Comparison of ENCODE assay signal across 8 mouse cellular contexts in genomic region chrX:143066320-143067114, GRCm38 (mm10). TPM values are rescaled to one million over a fixed set of nuclear protein-coding genes. Genes with fewer than 3 reads are reported as not detected.
A peak's percentile ranks its signal among the peaks of the same experiment; 100 is the strongest.
DNase-seq lines count a peak whose midpoint lies in the region; ATAC-seq lines count a peak whose summit lies in the region.
"Had no signal": no experiment of that assay in that cellular context is flagged by ENCODE, and none has a peak within 500 bp of the region (broad histone marks: within the 10 kb centered on the region; RNA-seq: fewer than 3 reads in every experiment).

No protein-coding gene starts in this region.

- H3K27me3 ChIP-seq in hindbrain, embryonic 16.5 days (replicated peaks; ENCODE audit: control insufficient read depth, insufficient read depth, low read length): no peaks in the 10 kb centered on the region

- H3K9ac ChIP-seq in hindbrain, embryonic 16.5 days (ENCODE audit: low read depth, low read length): no peak overlapping the region

- no peaks in the 10 kb centered on the region for H3K9me3 ChIP-seq in hindbrain, embryonic 16.5 days (ENCODE audit: control insufficient read depth, low read length)

- peak overlapping the region; percentile 12 for H3K4me2 ChIP-seq in hindbrain, embryonic 16.5 days (ENCODE audit: low read length)

- peak; percentile 4 to 5 for DNase-seq in kidney, adult 8-10 months
- no peak for DNase-seq in kidney, postnatal 25 days
- peak; percentile 66 for DNase-seq in adrenal gland, postnatal 10 days
- peak; percentile 15 for DNase-seq in cerebellum, adult 8-10 months
- no peak for DNase-seq in right cerebral cortex, adult 2 months (ENCODE audit: low spot score in 2 of 2)
- DNase-seq: thymus, adult 2 months had no signal

- peak; percentile 81 for ATAC-seq in hindbrain, embryonic 16.5 days
- ATAC-seq in erythroid progenitor cell, adult 5-6 weeks (replicated peaks; ENCODE audit: low FRiP score, poor library complexity, severe bottlenecking): no peak

- WGBS in hindbrain, embryonic 16.5 days: 38% methylated on average over 17 of the region's 17 CpGs

- no peaks in the 10 kb centered on the region for H3K36me3 ChIP-seq in hindbrain, embryonic 16.5 days (ENCODE audit: control insufficient read depth, insufficient read depth, low read length)

- no peak overlapping the region for H3K4me3 ChIP-seq in hindbrain, embryonic 16.5 days (ENCODE audit: low read length)

- no peak overlapping the region for H3K27ac ChIP-seq in hindbrain, embryonic 16.5 days (ENCODE audit: low read depth, low read length)

- no peaks in the 10 kb centered on the region for H3K4me1 ChIP-seq in hindbrain, embryonic 16.5 days (ENCODE audit: control insufficient read depth, insufficient read depth, low read depth, low read length)

RNA-seq across cellular contexts. Expression of gene Rtl9, which starts 32.9 kb away (rescaled TPM):
- total RNA-seq in adrenal gland, postnatal 10 days (2021): 1 to 10 TPM in 1 of 2 experiments, under 1 TPM in 1; 0.60 to 1.3 TPM
- 0.64 and 0.97 TPM in 2 replicates for polyA plus RNA-seq in hindbrain, embryonic 16.5 days (2015; fragmentation: Nextera tagmentation; extraction: Ambion mirVana)
- not detected in 2 replicates for total RNA-seq in erythroid progenitor cell, adult 5-6 weeks (2015; ENCODE audit: low replicate concordance)
- total RNA-seq in erythroid progenitor cell, adult 5-6 weeks (2017; ENCODE audit: low replicate concordance): not detected in 2 replicates

Comparison
In these comparisons a context has a peak if more than half of its experiments do, and no peak if none do; other contexts are left out.
1. DNase-seq: peak in kidney, adult 8-10 months (2 of 2), adrenal gland, postnatal 10 days (single experiment) and cerebellum, adult 8-10 months (single experiment); none in kidney, postnatal 25 days (0 of 2) and right cerebral cortex, adult 2 months (0 of 2).